Mouse (Mus musculus) small intestine, adult 2 months (tissue): ENCODE measurements around the gene Lcn12.

Experiments
- CTCF ChIP-seq: fragments of 200-500 bp; IDR thresholded peaks from 2 replicates; pipeline ENCODE4 v1.5.1; 2012; ENCODE audit warnings: low read depth, mild to moderate bottlenecking, control low read depth, inconsistent platforms, low read length, moderate library complexity, mixed read lengths; ENCODE audit not compliant: insufficient replicate concordance, insufficient read length; ENCODE audit errors: extremely low read depth
- POLR2A ChIP-seq: fragments of 200-500 bp; IDR thresholded peaks from 2 replicates; pipeline ENCODE4 v1.6.1; 2012; ENCODE audit warnings: low read depth, mild to moderate bottlenecking, control low read depth, inconsistent platforms, low read length, moderate library complexity

DNA sequence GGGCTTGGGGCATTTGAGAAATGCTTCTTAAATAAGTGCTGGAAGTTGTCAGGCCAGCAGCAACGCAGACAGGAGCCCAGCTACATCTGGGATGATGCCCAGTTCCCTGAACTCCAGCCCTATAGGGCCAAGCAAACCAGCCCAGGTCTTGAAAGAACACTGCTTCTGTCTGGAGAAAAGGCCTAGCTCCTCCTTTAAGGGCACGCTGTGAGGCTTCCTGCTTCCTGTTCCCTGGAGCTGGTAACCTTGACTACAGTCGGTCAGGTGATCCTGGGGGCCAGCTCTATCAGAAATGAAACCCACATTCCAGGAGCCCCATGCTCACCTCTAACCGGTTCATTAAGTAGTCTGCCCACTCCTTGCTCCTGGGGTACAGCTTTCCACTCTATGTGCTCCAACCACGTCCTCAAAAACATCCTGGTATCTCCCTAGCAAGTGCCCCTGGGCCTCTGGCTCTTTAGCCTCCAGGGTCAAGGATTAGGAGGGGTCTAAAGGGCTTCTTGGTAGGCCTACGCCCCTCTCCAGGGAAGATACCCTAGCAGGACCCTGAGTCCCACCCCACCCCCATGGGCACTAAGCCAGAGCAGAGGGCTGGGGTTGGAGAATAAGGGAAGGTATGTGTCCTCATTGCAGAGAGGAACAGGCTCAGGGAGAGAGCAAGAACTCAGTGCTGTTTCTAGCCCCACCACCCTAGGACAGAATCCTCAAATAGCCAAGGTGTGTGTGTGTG is 4.3 kb upstream of the Lcn12 start:
- TF ChIP-seq CTCF (no peak), POLR2A (no peak)
